Mouse (Mus musculus) CD4-positive, CD25-positive, alpha-beta regulatory T cell, adult 9 weeks (primary cell): Measurements from ENCODE around the gene Klhl18. TPM values are rescaled to one million over a fixed set of nuclear protein-coding genes. Genes with fewer than 3 reads are reported as not detected.

Experiments
- polyA plus RNA-seq: library from polyadenylated mRNA; unstranded; fragments of 100-300 nt; shearing (Covaris generic); gene quantifications from one replicate; pipeline ENCODE4 v1.2.1, GENCODE M21; 2017

The Klhl18 gene
- polyA plus RNA-seq, result 12.2 TPM

DNA sequence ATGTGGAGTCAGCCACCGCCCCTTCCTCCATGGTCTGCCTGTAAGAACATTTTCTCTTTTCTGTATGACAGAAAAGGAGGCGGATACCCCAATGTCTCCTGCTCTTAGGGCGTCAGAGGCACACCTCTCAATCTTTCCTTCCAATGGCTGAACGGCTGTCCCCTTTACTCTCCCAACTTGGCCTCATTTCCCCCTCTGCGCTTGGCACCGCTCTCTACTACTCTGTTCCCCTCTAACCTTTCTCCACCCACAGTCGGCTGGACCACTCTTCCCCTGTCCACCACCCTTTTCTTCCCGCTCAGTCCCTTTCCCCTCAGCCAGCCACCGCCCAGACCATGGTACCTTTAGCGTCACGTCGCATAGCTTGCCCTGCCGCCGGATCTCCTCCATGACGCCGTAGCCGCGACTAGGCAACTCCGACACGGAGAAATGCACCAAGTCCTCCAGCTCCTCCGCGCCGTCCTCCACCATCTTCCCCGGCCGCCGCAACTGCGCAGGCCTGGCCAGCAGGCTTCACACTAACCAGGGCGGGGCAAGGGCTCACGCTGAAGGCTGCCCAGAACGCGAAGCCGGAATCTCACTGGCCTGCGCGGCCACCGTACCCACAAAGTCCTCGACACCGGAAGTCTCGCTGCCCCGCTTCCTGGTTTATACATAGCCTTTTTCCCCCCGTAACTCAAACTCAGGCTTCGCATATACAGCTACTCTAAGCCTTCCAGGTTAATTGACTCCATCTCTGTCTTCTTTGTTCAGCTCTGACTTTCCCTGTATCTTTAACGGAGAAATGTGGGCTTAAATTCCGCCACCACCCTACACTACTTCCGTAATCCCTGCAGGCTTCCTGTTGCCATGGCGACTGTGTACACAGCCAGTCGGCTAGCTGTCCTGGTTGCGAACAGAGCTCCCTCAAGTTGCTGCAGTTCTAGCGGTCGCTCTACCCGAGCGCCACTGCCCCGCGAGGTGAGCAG is at the start of gene Klhl18, which contains the start of gene Kif9:
TSS of gene Klhl18 (minus strand) at position 571 of the 968 bp plus-strand sequence.
TSS of gene Kif9 (plus strand) at position 835 of the 968 bp plus-strand sequence.

DNA sequence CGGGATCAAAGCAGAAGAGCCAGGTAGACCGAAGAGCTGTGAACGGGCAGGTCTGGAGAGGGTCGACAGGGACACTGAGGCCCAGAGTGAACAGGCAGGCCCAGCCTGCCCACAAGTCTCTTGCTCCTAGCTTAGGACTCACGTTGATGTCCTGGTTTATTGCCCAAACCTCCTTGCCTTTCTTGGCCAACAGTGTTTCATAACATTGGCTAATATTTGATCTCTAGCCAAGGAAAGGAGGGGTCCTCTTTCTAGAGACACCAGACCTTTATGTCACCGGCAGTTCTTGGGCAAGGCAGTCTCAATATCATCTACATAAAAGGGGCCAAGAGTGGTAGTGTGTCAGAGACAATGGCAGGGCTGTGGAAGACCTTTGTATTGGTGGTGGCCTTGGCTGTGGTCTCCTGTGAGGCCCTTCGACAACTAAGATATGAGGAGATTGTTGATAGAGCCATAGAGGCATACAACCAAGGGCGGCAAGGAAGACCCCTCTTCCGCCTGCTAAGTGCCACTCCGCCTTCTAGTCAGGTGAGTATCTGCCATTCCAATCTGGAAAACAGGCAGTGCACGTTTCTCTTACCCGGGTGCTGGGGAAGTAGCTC is 56.9 kb downstream of the Klhl18 start, which contains the start of gene Ngp:
TSS of gene Ngp (plus strand) at position 237 of the 602 bp plus-strand sequence.

DNA sequence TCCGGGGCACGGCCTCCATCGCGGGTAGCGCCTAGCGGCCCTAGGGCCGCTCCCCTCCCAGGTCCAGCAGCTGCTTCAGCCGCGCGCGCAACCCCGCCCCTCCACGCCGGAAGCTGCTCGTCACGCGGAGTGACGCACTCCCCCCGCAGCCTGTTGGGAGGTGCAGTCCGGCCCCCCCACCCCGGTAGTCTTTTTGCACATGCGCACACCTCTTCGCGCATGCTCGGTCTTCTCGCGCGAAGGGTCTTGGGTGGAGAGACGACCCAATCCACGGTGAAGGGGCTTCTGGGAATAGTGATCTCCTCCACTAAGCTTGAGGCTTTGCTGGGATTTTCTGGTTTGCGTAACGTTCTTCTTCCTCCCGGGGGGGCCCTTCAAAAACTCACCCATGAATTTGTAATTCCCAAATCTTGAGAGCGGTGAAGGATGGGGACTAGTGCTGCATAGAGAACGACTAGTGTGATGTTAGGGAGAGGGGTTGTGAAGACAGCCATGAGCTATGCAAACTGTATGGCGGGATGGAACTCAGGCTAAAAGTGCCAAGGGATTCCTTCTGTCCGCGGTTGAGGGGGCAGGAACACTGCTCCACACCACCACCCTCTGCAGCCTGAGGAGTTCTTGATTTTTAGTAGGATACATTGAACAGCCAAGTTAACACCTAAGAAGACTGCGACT is 68.3 kb downstream of the Klhl18 start, which contains the start of gene Ptpn23:
TSS of gene Ptpn23 (minus strand) at position 115 of the 675 bp plus-strand sequence.

Other genes with a start within 250 kb of the Klhl18 start
- 0.05 TPM for gene Cspg5, start 232.9 kb downstream of the Klhl18 start, polyA plus RNA-seq
- 19.2 TPM for gene Elp6, start 171.5 kb downstream of the Klhl18 start, polyA plus RNA-seq
- 29.5 TPM for gene Scap, start 143.4 kb downstream of the Klhl18 start, polyA plus RNA-seq
- gene Ptpn23, start 68.5 kb downstream of the Klhl18 start, polyA plus RNA-seq, result 3.3 TPM
- gene Ngp, start 56.9 kb downstream of the Klhl18 start, polyA plus RNA-seq, result not detected
- gene Kif9, start 264 bp upstream of the Klhl18 start, polyA plus RNA-seq, result 0.57 TPM
- 25.9 TPM for gene Setd2, start 55.9 kb upstream of the Klhl18 start, polyA plus RNA-seq
- gene Nradd, start 147.8 kb upstream of the Klhl18 start, polyA plus RNA-seq, result 2.4 TPM
- gene Nbeal2, start 177.5 kb upstream of the Klhl18 start, polyA plus RNA-seq, result 32.7 TPM
- 322 TPM for gene Ccdc12, start 179.8 kb upstream of the Klhl18 start, polyA plus RNA-seq